Mouse (Mus musculus): ENCODE results near the gene Ctc1.
"Not testable (repeated sequence)": the region's sequence is repeated elsewhere in the genome, so short reads cannot be mapped to it uniquely, and the experiment has no call there.

The Ctc1 gene

GRCm38 (mm10) chr11:69008182-69009121 lies 7.3 kb upstream of the Ctc1 start, which contains the start of gene Pfas:
Gene Pfas, minus strand, starts transcription at chr11:69008460.
- DNase-seq (ENCODE audit: low spot score in 2 of 2) = peak; percentile 75 to 81

- DNase-seq (ENCODE audit: low spot score in 2 of 2) = no peak
These were observed 6.2 kb upstream of the Ctc1 start for GRCm38 (mm10) chr11:69009508-69009907.

- DNase-seq (ENCODE audit: low spot score in 2 of 2) = no peak
These were observed 5.0 kb upstream of the Ctc1 start for GRCm38 (mm10) chr11:69010400-69011323.

- not testable (repeated sequence) for DNase-seq (ENCODE audit: low spot score in 2 of 2)
These were observed 4.3 kb upstream of the Ctc1 start for GRCm38 (mm10) chr11:69011445-69011844.

- peak; percentile 91 to 94 for DNase-seq (ENCODE audit: low spot score in 2 of 2)
These were observed 3.6 kb upstream of the Ctc1 start for GRCm38 (mm10) chr11:69012071-69012601.

GRCm38 (mm10) chr11:69016755-69017154 lies 1.0 kb downstream of the Ctc1 start:
- DNase-seq (ENCODE audit: low spot score in 2 of 2) = no peak

GRCm38 (mm10) chr11:69020691-69021090 lies 5.0 kb downstream of the Ctc1 start:
- DNase-seq (ENCODE audit: low spot score in 2 of 2) = no peak

GRCm38 (mm10) chr11:69026562-69026961 lies 10.9 kb downstream of the Ctc1 start:
- DNase-seq (ENCODE audit: low spot score in 2 of 2) = no peak

- DNase-seq (ENCODE audit: low spot score in 2 of 2) = no peak
These were observed 13.1 kb downstream of the Ctc1 start for GRCm38 (mm10) chr11:69028805-69029204.

GRCm38 (mm10) chr11:69033552-69033951 lies 17.8 kb downstream of the Ctc1 start:
- DNase-seq (ENCODE audit: low spot score in 2 of 2) = no peak

- DNase-seq (ENCODE audit: low spot score in 2 of 2) = no peak
These were observed 18.9 kb downstream of the Ctc1 start for GRCm38 (mm10) chr11:69034585-69034984.

- DNase-seq (ENCODE audit: low spot score in 2 of 2) = peak in 1 of 2 experiments; percentile 19
These were observed 19.7 kb downstream of the Ctc1 start for GRCm38 (mm10) chr11:69035411-69035810.

GRCm38 (mm10) chr11:69035849-69036248 lies 20.1 kb downstream of the Ctc1 start:
- peak; percentile 86 to 91 for DNase-seq (ENCODE audit: low spot score in 2 of 2)

- DNase-seq (ENCODE audit: low spot score in 2 of 2) = peak; percentile 75 to 92
These were observed 20.9 kb downstream of the Ctc1 start for GRCm38 (mm10) chr11:69036486-69037230.

- peak; percentile 68 to 90 for DNase-seq (ENCODE audit: low spot score in 2 of 2)
These were observed 21.7 kb downstream of the Ctc1 start for GRCm38 (mm10) chr11:69037231-69038061.

- DNase-seq (ENCODE audit: low spot score in 2 of 2) = no peak
These were observed 22.5 kb downstream of the Ctc1 start for GRCm38 (mm10) chr11:69038173-69038572.

- peak; percentile 78 to 79 for DNase-seq (ENCODE audit: low spot score in 2 of 2)
These were observed 30.1 kb downstream of the Ctc1 start, which contains the start of gene Aurkb for GRCm38 (mm10) chr11:69045531-69046394. Gene Aurkb, plus strand, starts transcription at chr11:69045647.

- no peak for DNase-seq (ENCODE audit: low spot score in 2 of 2)
These were observed 30.7 kb downstream of the Ctc1 start for GRCm38 (mm10) chr11:69046395-69046774.

- no peak for DNase-seq (ENCODE audit: low spot score in 2 of 2)
These were observed 31.9 kb downstream of the Ctc1 start for GRCm38 (mm10) chr11:69047592-69047991.

Measured in heart, adult 9 months (tissue).